Mouse (Mus musculus): ENCODE measurements at regions not wholly inside any gene's neighbourhood (a gene's known extent, or its start where the extent isn't known, plus 50 kb on each side); places are given as distances from the start of the nearest gene placed in this dataset.

DNA sequence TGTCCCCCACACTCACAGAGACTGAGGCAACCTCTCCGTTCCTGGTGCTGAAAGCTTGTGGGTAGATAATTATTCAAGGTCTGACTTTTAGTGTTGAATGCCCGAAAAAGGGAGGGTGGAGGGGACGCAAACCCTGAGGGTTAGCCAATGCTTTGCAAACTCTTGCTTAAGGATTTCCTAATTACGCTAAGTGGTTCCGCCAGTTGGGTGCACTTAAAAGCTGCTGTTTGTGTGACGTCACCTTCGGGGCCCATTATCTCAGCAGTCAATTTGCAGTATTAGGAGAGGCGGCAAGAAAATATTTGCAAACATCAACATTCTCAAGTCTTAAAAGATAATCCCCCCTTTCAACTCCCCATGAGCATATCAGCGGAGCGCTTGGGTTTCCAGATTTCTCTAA is 199.2 kb upstream of the Irx5 start:
- TF ChIP-seq ZC3H11A (IDR thresholded peaks at IDR 0.05; ENCODE audit: borderline replicate concordance, low read depth, low read length) (no peak), CHD2 (IDR thresholded peaks at IDR 0.05; ENCODE audit: low read depth, low read length) (no peak), HCFC1 (IDR thresholded peaks at IDR 0.05; ENCODE audit: borderline replicate concordance, insufficient read depth, low read length) (no peak), ZNF384 (IDR thresholded peaks at IDR 0.05; ENCODE audit: low read depth, low read length) (no peak), MAFK (IDR thresholded peaks at IDR 0.05; ENCODE audit: insufficient read depth, low read depth, low read length) (no peak)
- Histone ChIP-seq H3K9me3 (ENCODE audit: control insufficient read depth, insufficient read depth, low read depth, low read length) (no peaks in the 10 kb centered on the region), H3K36me3 (ENCODE audit: control insufficient read depth, insufficient read depth, low read length, poor library complexity, severe bottlenecking) (no peaks in the 10 kb centered on the region), H3K27ac (ENCODE audit: insufficient read depth, low read depth, low read length, poor library complexity, severe bottlenecking) (no peak overlapping the region), H3K4me3 (ENCODE audit: insufficient read depth in 1 of 2, low read depth in 1 of 2, low read length in 2 of 2, poor library complexity in 1 of 2, severe bottlenecking in 1 of 2) (no peak overlapping the region), H3K4me1 (ENCODE audit: control insufficient read depth in 2 of 2, insufficient read depth in 2 of 2, low read length in 2 of 2, poor library complexity in 1 of 2) (no peaks in the 10 kb centered on the region), H3K9ac (ENCODE audit: insufficient read depth, low read depth, low read length, poor library complexity, severe bottlenecking) (no peak overlapping the region)
- in situ Hi-C loops (cut with MboI; ENCODE audit: low sequenced_read_pairs in 2 of 2, unreplicated experiment in 2 of 2) = no loop called here
- DNase-seq (ENCODE audit: low read depth, low spot score) = no peak

DNA sequence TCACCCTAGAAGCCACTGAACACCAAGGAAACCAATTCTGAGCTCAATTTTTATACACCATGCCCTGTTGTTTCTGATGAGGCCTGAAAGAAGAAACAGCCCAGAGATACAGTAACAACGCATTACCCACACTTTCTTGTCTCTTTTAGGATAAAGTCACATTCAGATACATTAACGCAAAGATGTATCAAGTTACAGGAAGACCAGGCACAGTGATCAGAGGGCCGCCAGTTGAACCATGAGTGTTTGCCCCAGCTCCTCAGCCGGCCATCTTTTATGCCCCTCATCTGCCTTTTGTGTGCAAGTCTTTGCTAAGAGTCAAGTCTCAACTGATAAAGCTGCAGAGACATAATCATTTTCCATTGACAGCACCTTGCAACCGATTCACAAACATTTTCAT is 204.9 kb upstream of the Irx5 start:
- no peak for DNase-seq (ENCODE audit: low read depth, low spot score)
- Histone ChIP-seq H3K9me3 (ENCODE audit: control insufficient read depth, insufficient read depth, low read depth, low read length) (no peaks in the 10 kb centered on the region), H3K4me3 (ENCODE audit: insufficient read depth in 1 of 2, low read depth in 1 of 2, low read length in 2 of 2, poor library complexity in 1 of 2, severe bottlenecking in 1 of 2) (no peak overlapping the region), H3K9ac (ENCODE audit: insufficient read depth, low read depth, low read length, poor library complexity, severe bottlenecking) (no peak overlapping the region), H3K4me1 (ENCODE audit: control insufficient read depth in 2 of 2, insufficient read depth in 2 of 2, low read length in 2 of 2, poor library complexity in 1 of 2) (no peaks in the 10 kb centered on the region), H3K36me3 (ENCODE audit: control insufficient read depth, insufficient read depth, low read length, poor library complexity, severe bottlenecking) (no peaks in the 10 kb centered on the region), H3K27ac (ENCODE audit: insufficient read depth, low read depth, low read length, poor library complexity, severe bottlenecking) (no peak overlapping the region)
- in situ Hi-C loops (cut with MboI; ENCODE audit: low sequenced_read_pairs in 2 of 2, unreplicated experiment in 2 of 2) = no loop called here
- no peak for TF ChIP-seq CHD2 (IDR thresholded peaks at IDR 0.05; ENCODE audit: low read depth, low read length)
- TF ChIP-seq ZNF384 (IDR thresholded peaks at IDR 0.05; ENCODE audit: low read depth, low read length) = no peak
- no peak for TF ChIP-seq MAFK (IDR thresholded peaks at IDR 0.05; ENCODE audit: insufficient read depth, low read depth, low read length)
- TF ChIP-seq ZC3H11A (IDR thresholded peaks at IDR 0.05; ENCODE audit: borderline replicate concordance, low read depth, low read length) = no peak
- no peak for TF ChIP-seq HCFC1 (IDR thresholded peaks at IDR 0.05; ENCODE audit: borderline replicate concordance, insufficient read depth, low read length)

DNA sequence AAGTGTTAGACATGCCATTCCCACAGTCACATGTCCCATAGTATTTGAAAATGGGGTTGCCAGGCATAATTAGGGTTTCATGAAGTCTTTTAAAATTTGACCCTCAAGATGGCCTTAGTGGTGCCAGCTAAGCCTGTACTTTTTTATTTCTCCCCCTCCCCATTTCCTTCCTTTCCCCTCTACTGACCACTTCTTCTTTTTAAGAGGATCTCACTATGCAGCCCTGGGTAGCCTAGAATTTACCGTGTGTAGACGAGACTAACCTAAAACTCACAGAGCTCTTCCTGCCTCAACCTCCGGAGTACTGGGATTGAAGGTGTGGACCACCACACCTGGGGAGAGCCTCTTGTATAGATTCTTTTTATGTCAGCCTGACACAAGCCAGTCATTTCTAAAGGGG is 209.8 kb upstream of the Irx5 start:
- H3K4me3 ChIP-seq (ENCODE audit: insufficient read depth in 1 of 2, low read depth in 1 of 2, low read length in 2 of 2, poor library complexity in 1 of 2, severe bottlenecking in 1 of 2) = no peak overlapping the region
- H3K9me3 ChIP-seq (ENCODE audit: control insufficient read depth, insufficient read depth, low read depth, low read length) = no peaks in the 10 kb centered on the region
- no peak overlapping the region for H3K9ac ChIP-seq (ENCODE audit: insufficient read depth, low read depth, low read length, poor library complexity, severe bottlenecking)
- DNase-seq (ENCODE audit: low read depth, low spot score) = no peak
- in situ Hi-C loops (cut with MboI; ENCODE audit: low sequenced_read_pairs in 2 of 2, unreplicated experiment in 2 of 2) = no loop called here
- TF ChIP-seq ZC3H11A (IDR thresholded peaks at IDR 0.05; ENCODE audit: borderline replicate concordance, low read depth, low read length) (no peak), HCFC1 (IDR thresholded peaks at IDR 0.05; ENCODE audit: borderline replicate concordance, insufficient read depth, low read length) (no peak), MAFK (IDR thresholded peaks at IDR 0.05; ENCODE audit: insufficient read depth, low read depth, low read length) (no peak), CHD2 (IDR thresholded peaks at IDR 0.05; ENCODE audit: low read depth, low read length) (no peak), ZNF384 (IDR thresholded peaks at IDR 0.05; ENCODE audit: low read depth, low read length) (no peak)
- H3K36me3 ChIP-seq (ENCODE audit: control insufficient read depth, insufficient read depth, low read length, poor library complexity, severe bottlenecking) = no peaks in the 10 kb centered on the region
- no peak overlapping the region for H3K27ac ChIP-seq (ENCODE audit: insufficient read depth, low read depth, low read length, poor library complexity, severe bottlenecking)
- no peaks in the 10 kb centered on the region for H3K4me1 ChIP-seq (ENCODE audit: control insufficient read depth in 2 of 2, insufficient read depth in 2 of 2, low read length in 2 of 2, poor library complexity in 1 of 2)

DNA sequence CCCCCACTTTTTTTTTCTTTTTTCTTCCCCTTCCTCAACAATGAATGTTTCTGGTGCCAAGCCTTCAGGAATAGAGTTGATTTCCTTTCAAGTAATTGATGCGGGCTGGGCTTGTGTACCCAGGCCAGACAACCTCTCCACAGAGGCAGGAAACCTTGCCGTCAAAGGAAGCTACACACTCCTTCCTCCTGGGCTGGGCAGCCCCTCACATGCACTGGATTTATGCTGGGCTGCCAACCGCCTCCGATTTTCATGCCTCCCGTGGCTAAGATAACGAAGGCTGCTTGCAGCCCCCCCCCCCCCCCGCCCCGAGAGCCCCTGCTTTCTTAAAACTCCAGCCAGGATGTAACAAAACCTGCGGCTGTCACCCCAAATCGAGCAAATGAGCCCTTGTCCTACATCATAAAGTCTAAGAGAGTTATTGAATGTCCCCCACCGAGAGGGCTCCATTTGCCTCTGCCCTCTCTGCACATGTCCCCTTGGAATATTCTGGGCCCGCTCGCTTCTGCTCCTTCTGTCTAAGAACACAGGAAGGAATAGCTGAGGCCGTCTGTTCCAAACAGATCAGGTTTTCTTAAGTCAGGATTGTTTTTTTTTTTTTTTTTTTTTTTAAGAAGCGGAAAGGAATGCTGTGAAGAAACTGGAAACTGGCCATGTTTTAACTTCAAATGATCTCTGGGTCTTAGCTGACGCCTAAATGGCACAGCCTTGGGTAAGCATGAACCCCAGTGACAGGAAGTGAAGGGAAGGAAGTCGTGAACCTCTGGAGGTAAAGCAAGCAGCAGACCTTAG is 220.1 kb upstream of the Irx5 start:
- Histone ChIP-seq H3K9me3 (ENCODE audit: control insufficient read depth, insufficient read depth, low read depth, low read length) (no peaks in the 10 kb centered on the region), H3K27ac (ENCODE audit: insufficient read depth, low read depth, low read length, poor library complexity, severe bottlenecking) (no peak overlapping the region), H3K4me3 (ENCODE audit: insufficient read depth in 1 of 2, low read depth in 1 of 2, low read length in 2 of 2, poor library complexity in 1 of 2, severe bottlenecking in 1 of 2) (no peak overlapping the region), H3K36me3 (ENCODE audit: control insufficient read depth, insufficient read depth, low read length, poor library complexity, severe bottlenecking) (no peaks in the 10 kb centered on the region), H3K9ac (ENCODE audit: insufficient read depth, low read depth, low read length, poor library complexity, severe bottlenecking) (no peak overlapping the region), H3K4me1 (ENCODE audit: control insufficient read depth in 2 of 2, insufficient read depth in 2 of 2, low read length in 2 of 2, poor library complexity in 1 of 2) (peaks cover 4 to 21% of the 10 kb centered on the region in 2 experiments)
- in situ Hi-C loops (cut with MboI; ENCODE audit: low sequenced_read_pairs in 2 of 2, unreplicated experiment in 2 of 2) = loop anchor here in 1 of 2 experiments (10.0 kb wide), 2 partner anchors 218 to 332 kb away; partner anchors contain the start of genes Irx3 and Irx5
- no peak for DNase-seq (ENCODE audit: low read depth, low spot score)
- no peak for TF ChIP-seq CHD2 (IDR thresholded peaks at IDR 0.05; ENCODE audit: low read depth, low read length)
